Mouse (Mus musculus) limb, embryonic 12.5 days (tissue): ENCODE measurements around the gene Gm17079. TPM values are rescaled to one million over a fixed set of nuclear protein-coding genes. Genes with fewer than 3 reads are reported as not detected.
"Not testable (repeated sequence)": the region's sequence is repeated elsewhere in the genome, so short reads cannot be mapped to it uniquely, and the experiment has no call there.

Source experiments
- ATAC-seq: fragments of 200-750 bp; cut with Nextera tagmentation; 2 replicates; pipeline ENCODE4 v1.8.0; 2017; ENCODE audit warnings: low read depth, moderate TSS enrichment; ENCODE audit not compliant: insufficient number of reproducible peaks, insufficient read depth, low FRiP score, low TSS enrichment
- H3K27ac ChIP-seq: fragments of 300-500 bp; sonication (generic); 2 replicates; pipeline ENCODE4 v1.5.1; 2016; ENCODE audit warnings: mild to moderate bottlenecking, moderate library complexity
- H3K27me3 ChIP-seq: fragments of 300-500 bp; sonication (generic); 2 replicates; pipeline ENCODE4 v1.6.1; 2016; ENCODE audit warnings: mild to moderate bottlenecking, moderate library complexity
- H3K36me3 ChIP-seq: fragments of 300-500 bp; sonication (generic); 2 replicates; pipeline ENCODE4 v1.6.1; 2016; ENCODE audit warnings: mild to moderate bottlenecking, moderate library complexity
- H3K4me1 ChIP-seq: fragments of 300-500 bp; sonication (generic); replicated peaks from 2 replicates; pipeline ENCODE4 v1.6.1; 2016
- H3K4me2 ChIP-seq: fragments of 300-500 bp; sonication (generic); 2 replicates; pipeline ENCODE4 v1.6.1; 2016; ENCODE audit warnings: mild to moderate bottlenecking, moderate library complexity
- H3K4me3 ChIP-seq: fragments of 300-500 bp; sonication (generic); replicated peaks from 2 replicates; pipeline ENCODE4 v1.5.1; 2016; ENCODE audit warnings: mild to moderate bottlenecking
- H3K9ac ChIP-seq: fragments of 300-500 bp; sonication (generic); replicated peaks from 2 replicates; pipeline ENCODE4 v1.6.1; 2016; ENCODE audit warnings: mild to moderate bottlenecking, moderate library complexity
- H3K9me3 ChIP-seq: fragments of 300-500 bp; sonication (generic); 2 replicates; pipeline ENCODE4 v1.6.1; 2016; ENCODE audit warnings: mild to moderate bottlenecking, moderate library complexity
- WGBS: fragments of 180-500 bp; shearing (Covaris S2); methylation state at CpG from one replicate; pipeline ENCODE4 v1.1.7; 2016; 5-methylcytosine and 5-hydroxymethylcytosine counted together
- polyA plus RNA-seq: library from polyadenylated mRNA; unstranded; fragments of >200 nt; fragmentation: Nextera tagmentation; extraction: Ambion mirVana; gene quantifications from 2 replicates; pipeline ENCODE4 v1.2.1, GENCODE M21; 2016

Gm17079 gene
- not detected in 2 replicates for polyA plus RNA-seq

- H3K4me3 ChIP-seq, H3K4me2 ChIP-seq, H3K4me1 ChIP-seq, H3K27me3 ChIP-seq, H3K9me3 ChIP-seq, H3K36me3 ChIP-seq, H3K9ac ChIP-seq, ATAC-seq, H3K27ac ChIP-seq: not testable (repeated sequence)
- 64% methylated on average over 2 of the region's 2 CpGs for WGBS
These were observed at the start of gene Gm17079 for GRCm38 (mm10) chr14:51695368-51695767. Gene Gm17079, minus strand, starts transcription at chr14:51695468.

GRCm38 (mm10) chr14:51740347-51741170 lies 45.3 kb upstream of the Gm17079 start:
- H3K27ac ChIP-seq = no peak overlapping the region
- no peaks in the 10 kb centered on the region for H3K9me3 ChIP-seq
- peak overlapping the region; percentile 81 for H3K4me2 ChIP-seq
- H3K36me3 ChIP-seq = no peaks in the 10 kb centered on the region
- peaks cover 21% of the 10 kb centered on the region for H3K4me1 ChIP-seq
- H3K27me3 ChIP-seq = peaks cover 54% of the 10 kb centered on the region
- H3K9ac ChIP-seq = peak overlapping the region; percentile 42
- peak; percentile 31; the same call in 1 of the 2 replicates for ATAC-seq
- under 1% methylated on average over 42 of the region's 42 CpGs for WGBS
- peak overlapping the region; percentile 46 for H3K4me3 ChIP-seq

DNA sequence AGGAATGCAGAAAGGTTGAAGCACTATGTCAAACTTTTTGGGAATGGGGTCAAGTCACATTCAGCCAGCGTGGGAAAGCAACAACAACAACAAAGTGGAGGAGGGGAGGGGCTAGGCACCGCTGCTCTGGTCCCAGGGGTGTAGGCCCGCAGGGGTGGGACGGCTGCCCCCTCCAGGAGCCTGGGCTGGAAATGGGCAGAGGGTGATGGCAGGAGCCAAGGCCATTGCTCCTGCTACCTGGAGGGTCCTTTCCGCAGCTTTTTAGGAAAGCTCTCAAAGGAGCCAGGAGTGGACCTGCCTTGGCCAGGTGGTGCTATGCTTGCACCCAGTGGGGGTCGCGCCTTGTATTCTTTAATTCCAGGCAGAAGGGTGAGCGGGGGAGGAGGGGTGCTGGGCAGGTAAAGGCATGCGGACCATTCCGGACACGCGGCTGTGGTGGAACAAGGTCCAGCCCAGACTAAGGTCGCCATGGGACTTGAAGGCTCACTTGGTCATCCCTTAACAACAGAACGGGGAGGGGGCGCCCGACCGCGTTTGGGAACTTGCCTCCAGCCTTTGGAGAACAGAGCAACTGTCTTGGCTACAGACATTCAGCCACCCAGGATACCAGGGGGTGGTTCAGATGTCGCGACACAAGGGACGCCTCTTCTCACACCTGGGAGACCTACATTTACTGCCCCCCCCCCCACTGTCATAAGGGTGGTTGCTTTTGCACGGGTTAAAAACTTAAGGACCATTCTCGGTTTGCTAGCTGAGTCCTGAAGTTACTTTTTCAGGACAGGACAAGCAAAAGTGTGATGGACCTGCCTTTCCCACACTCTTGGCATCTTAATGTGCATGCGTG lies 44.1 kb upstream of the Gm17079 start:
- Histone ChIP-seq H3K36me3 (no peaks in the 10 kb centered on the region), H3K27ac (no peak overlapping the region), H3K9me3 (no peaks in the 10 kb centered on the region), H3K4me3 (peak overlapping the region; percentile 46), H3K4me1 (peaks cover 21% of the 10 kb centered on the region), H3K27me3 (peaks cover 54% of the 10 kb centered on the region), H3K9ac (no peak overlapping the region), H3K4me2 (peak overlapping the region; percentile 81)
- 2% methylated on average over 24 of the region's 24 CpGs for WGBS
- ATAC-seq = peak; percentile 47; the same call in 1 of the 2 replicates

DNA sequence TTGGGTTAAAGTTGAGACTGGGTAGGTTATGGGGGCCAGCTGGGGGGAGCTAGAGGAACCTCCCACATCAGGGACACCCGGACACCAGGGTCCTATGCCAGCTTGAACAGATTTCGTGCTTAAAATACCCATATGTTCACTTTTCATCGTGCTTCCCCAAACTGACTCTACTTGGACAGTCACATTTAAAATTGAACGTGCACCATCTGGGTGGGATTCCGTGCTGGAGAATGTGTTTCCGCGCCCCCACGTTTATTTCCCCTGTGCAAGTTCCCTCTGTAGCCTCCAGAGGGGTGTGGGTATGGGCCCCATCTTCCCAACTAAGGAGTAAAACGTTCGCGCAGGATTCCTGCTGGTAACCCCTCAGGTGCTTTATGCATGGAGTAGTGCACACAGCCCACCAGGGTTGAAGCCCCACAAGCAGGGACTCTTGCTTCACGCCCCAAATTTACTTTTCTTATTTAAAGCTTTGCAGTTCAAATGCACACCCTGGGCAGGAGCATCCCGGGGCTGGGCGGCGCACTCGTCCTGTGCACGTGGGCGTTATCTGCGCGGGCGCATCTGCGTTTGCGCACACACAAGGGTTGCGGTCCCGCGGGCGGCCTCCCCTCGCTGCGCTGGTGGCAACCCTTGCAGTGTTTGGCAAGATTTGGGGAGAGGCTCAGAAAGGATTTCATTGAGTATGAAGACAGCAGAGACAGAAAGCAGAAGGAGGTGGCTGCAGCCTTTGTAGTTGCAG lies 43.3 kb upstream of the Gm17079 start:
- Histone ChIP-seq H3K9ac (no peak overlapping the region), H3K4me2 (peak overlapping the region; percentile 81), H3K36me3 (no peaks in the 10 kb centered on the region), H3K4me1 (peaks cover 21% of the 10 kb centered on the region), H3K27me3 (peaks cover 54% of the 10 kb centered on the region), H3K4me3 (peak overlapping the region; percentile 46), H3K27ac (no peak overlapping the region), H3K9me3 (no peaks in the 10 kb centered on the region)
- 3% methylated on average over 29 of the region's 29 CpGs for WGBS
- ATAC-seq = no peak

GRCm38 (mm10) chr14:51737967-51738366 lies 42.7 kb upstream of the Gm17079 start:
- Histone ChIP-seq H3K4me1 (peaks cover 21% of the 10 kb centered on the region), H3K27ac (no peak overlapping the region), H3K4me3 (no peak overlapping the region), H3K36me3 (no peaks in the 10 kb centered on the region), H3K9ac (no peak overlapping the region), H3K27me3 (peaks cover 54% of the 10 kb centered on the region), H3K9me3 (no peaks in the 10 kb centered on the region), H3K4me2 (no peak overlapping the region)
- 14% methylated on average over 12 of the region's 12 CpGs for WGBS
- ATAC-seq = 0 out of 2 replicates have a peak, but pooled peaks have one; percentile 20

GRCm38 (mm10) chr14:51717083-51717482 lies 21.8 kb upstream of the Gm17079 start, which contains the start of gene Gm5800:
Gene Gm5800, minus strand, starts transcription at chr14:51717183.
- H3K4me3 ChIP-seq = no peak within 1 kb of the TSS
- H3K27me3 ChIP-seq = no peaks in the 10 kb centered on the region
- no peak within 1 kb of the TSS for H3K4me2 ChIP-seq
- H3K9ac ChIP-seq = no peak within 1 kb of the TSS
- H3K36me3 ChIP-seq = no peaks in the 10 kb centered on the region
- H3K27ac ChIP-seq = no peak within 1 kb of the TSS
- H3K9me3 ChIP-seq = no peaks in the 10 kb centered on the region
- no peak for ATAC-seq
- H3K4me1 ChIP-seq = no peaks in the 10 kb centered on the region
- WGBS = 50% methylated on average over 1 of the region's 1 CpGs

GRCm38 (mm10) chr14:51677269-51677668 lies 18.0 kb downstream of the Gm17079 start:
- no peak for ATAC-seq
- Histone ChIP-seq H3K4me2 (no peak overlapping the region), H3K27me3 (no peaks in the 10 kb centered on the region), H3K4me3 (no peak overlapping the region), H3K9ac (no peak overlapping the region), H3K27ac (no peak overlapping the region), H3K9me3 (no peaks in the 10 kb centered on the region), H3K36me3 (no peaks in the 10 kb centered on the region), H3K4me1 (no peaks in the 10 kb centered on the region)
- WGBS = 88% methylated on average over 5 of the region's 5 CpGs

Other genes starting within 250 kb of the Gm17079 start
- not detected in 2 replicates for gene Vmn2r89, start 243.6 kb downstream of the Gm17079 start, polyA plus RNA-seq
- gene Gm5622, start 142.7 kb downstream of the Gm17079 start, polyA plus RNA-seq = not detected in 2 replicates
- gene Gm17175, start 121.4 kb downstream of the Gm17079 start, polyA plus RNA-seq = not detected in 2 replicates
- gene Gm17174, start 103.3 kb downstream of the Gm17079 start, polyA plus RNA-seq = not detected in 2 replicates
- not detected in 2 replicates for gene Gm17078, start 84.2 kb downstream of the Gm17079 start, polyA plus RNA-seq
- gene Gm4181, start 59.8 kb downstream of the Gm17079 start, polyA plus RNA-seq = not detected in 2 replicates
- not detected in 2 replicates for gene Gm5800, start 21.7 kb upstream of the Gm17079 start, polyA plus RNA-seq
- gene Ang4, start 78.1 kb upstream of the Gm17079 start, polyA plus RNA-seq = not detected in 2 replicates
- not detected in 2 replicates for gene AY358078, start 104.6 kb upstream of the Gm17079 start, polyA plus RNA-seq
- not detected in 2 replicates for gene Ear6, start 158.2 kb upstream of the Gm17079 start, polyA plus RNA-seq
- gene Mettl17, start 189.4 kb upstream of the Gm17079 start, polyA plus RNA-seq = 59.9 and 64.0 TPM in 2 replicates
- gene Slc39a2, start 197.4 kb upstream of the Gm17079 start, polyA plus RNA-seq = 0.48 and 0.74 TPM in 2 replicates
- gene Ndrg2, start 218.7 kb upstream of the Gm17079 start, polyA plus RNA-seq = 35.4 and 35.7 TPM in 2 replicates
- not detected in 2 replicates for gene Tppp2, start 223.0 kb upstream of the Gm17079 start, polyA plus RNA-seq
- gene Rnase13, start 227.3 kb upstream of the Gm17079 start, polyA plus RNA-seq = not detected in 2 replicates